Mouse (Mus musculus) olfactory bulb, adult 2 months (tissue): ENCODE results near the gene Zfp385c. TPM values are rescaled to one million over a fixed set of nuclear protein-coding genes. Genes with fewer than 3 reads are reported as not detected.

Source experiments
- H3K27ac ChIP-seq: fragments of 200-500 bp; 2 replicates; pipeline ENCODE4 v1.5.1; 2012; ENCODE audit warnings: low read depth, low read length; ENCODE audit not compliant: insufficient read depth
- H3K4me1 ChIP-seq: fragments of 200-500 bp; 2 replicates; pipeline ENCODE4 v1.6.1; 2012; ENCODE audit warnings: low read length; ENCODE audit not compliant: control insufficient read depth, insufficient read depth
- H3K4me3 ChIP-seq: fragments of 200-500 bp; 2 replicates; pipeline ENCODE4 v1.5.1; 2012; ENCODE audit warnings: mild to moderate bottlenecking, low read depth, low read length, moderate library complexity; ENCODE audit not compliant: insufficient read depth
- CTCF ChIP-seq: fragments of 200-500 bp; IDR thresholded peaks from 2 replicates; pipeline ENCODE4 v1.5.1; 2012; ENCODE audit warnings: low read depth, mild to moderate bottlenecking, low read length, moderate library complexity; ENCODE audit not compliant: insufficient read depth
- POLR2A ChIP-seq: fragments of 200-500 bp; IDR thresholded peaks from 2 replicates; pipeline ENCODE4 v1.6.1; 2012; ENCODE audit warnings: mild to moderate bottlenecking, low read depth, low read length, moderate library complexity; ENCODE audit not compliant: insufficient read depth
- WGBS: fragments of 180-500 bp; shearing (Covaris S2); methylation state at CpG from one replicate; pipeline ENCODE4 v1.1.7; 2018; 5-methylcytosine and 5-hydroxymethylcytosine counted together
- polyA plus RNA-seq: library from polyadenylated mRNA; stranded (reverse); fragments of >200 nt; gene quantifications from 2 replicates; pipeline ENCODE4 v1.2.4, GENCODE M21; 2012; ENCODE audit warnings: low replicate concordance; ENCODE audit not compliant: missing spikeins, insufficient read depth, insufficient read length

Gene Zfp385c
- polyA plus RNA-seq, 1 experiment: not detected

- Histone ChIP-seq H3K4me3 (no peak overlapping the region), H3K4me1 (peaks cover 13% of the 10 kb centered on the region), H3K27ac (no peak overlapping the region)
- 77% methylated on average over 5 of the region's 5 CpGs for WGBS
- TF ChIP-seq CTCF: no peak
- TF ChIP-seq POLR2A: no peak
Observed at GRCm38 (mm10) chr11:100616332-100616731, 75.9 kb downstream of the Zfp385c start.

- peaks cover 20% of the 10 kb centered on the region for H3K4me1 ChIP-seq
- WGBS: 37% methylated on average over 3 of the region's 3 CpGs
- TF ChIP-seq POLR2A: no peak
- H3K4me3 ChIP-seq: no peak overlapping the region
- no peak overlapping the region for H3K27ac ChIP-seq
Observed at GRCm38 (mm10) chr11:100613241-100613640, 79.0 kb downstream of the Zfp385c start.

GRCm38 (mm10) chr11:100611627-100612026 is 80.6 kb downstream of the Zfp385c start:
- Histone ChIP-seq H3K27ac (no peak overlapping the region), H3K4me1 (peaks cover 15% of the 10 kb centered on the region), H3K4me3 (no peak overlapping the region)
- no peak for TF ChIP-seq CTCF
- TF ChIP-seq POLR2A: no peak
- WGBS: 60% methylated on average over 6 of the region's 6 CpGs

- WGBS: 42% methylated on average over 9 of the region's 9 CpGs
- TF ChIP-seq CTCF (no peak), POLR2A (no peak)
- H3K4me1 ChIP-seq: peaks cover 24% of the 10 kb centered on the region
- no peak overlapping the region for H3K4me3 ChIP-seq
- H3K27ac ChIP-seq: 0 out of 2 replicates have a peak overlapping the region, but pooled peaks have one; percentile 9
Observed at GRCm38 (mm10) chr11:100609997-100610680, 82.1 kb downstream of the Zfp385c start.

GRCm38 (mm10) chr11:100609355-100609996 is 82.8 kb downstream of the Zfp385c start:
- Histone ChIP-seq H3K27ac (no peak overlapping the region), H3K4me3 (no peak overlapping the region), H3K4me1 (peaks cover 24% of the 10 kb centered on the region)
- no peak for TF ChIP-seq POLR2A
- WGBS: 46% methylated on average over 5 of the region's 5 CpGs

- Histone ChIP-seq H3K4me3 (no peak overlapping the region), H3K4me1 (peaks cover 25% of the 10 kb centered on the region), H3K27ac (no peak overlapping the region)
- 37% methylated on average over 4 of the region's 4 CpGs for WGBS
- TF ChIP-seq CTCF (no peak), POLR2A (no peak)
Observed at GRCm38 (mm10) chr11:100608796-100609195, 83.5 kb downstream of the Zfp385c start.

GRCm38 (mm10) chr11:100607121-100607520 is 85.1 kb downstream of the Zfp385c start:
- no peak for TF ChIP-seq POLR2A
- TF ChIP-seq CTCF: no peak
- no peak overlapping the region for H3K27ac ChIP-seq
- H3K4me1 ChIP-seq: peaks cover 28% of the 10 kb centered on the region
- 87% methylated on average over 6 of the region's 6 CpGs for WGBS
- no peak overlapping the region for H3K4me3 ChIP-seq

- Histone ChIP-seq H3K4me3 (no peak overlapping the region), H3K4me1 (peaks cover 25% of the 10 kb centered on the region), H3K27ac (no peak overlapping the region)
- no peak for TF ChIP-seq POLR2A
- TF ChIP-seq CTCF: no peak
- 57% methylated on average over 10 of the region's 10 CpGs for WGBS
Observed at GRCm38 (mm10) chr11:100605451-100605850, 86.8 kb downstream of the Zfp385c start.

- H3K27ac ChIP-seq: no peak overlapping the region
- 46% methylated on average over 4 of the region's 4 CpGs for WGBS
- TF ChIP-seq CTCF (no peak), POLR2A (no peak)
Observed at GRCm38 (mm10) chr11:100604321-100605005, 87.8 kb downstream of the Zfp385c start.

More at GRCm38 (mm10) chr11:100604321-100605005, 87.8 kb downstream of the Zfp385c start:
- peaks cover 19% of the 10 kb centered on the region for H3K4me1 ChIP-seq
- no peak overlapping the region for H3K4me3 ChIP-seq
